Mouse (Mus musculus): ENCODE data around the gene Pik3c2a.

- TF ChIP-seq ZNF384 (IDR thresholded peaks at IDR 0.05; ENCODE audit: low read depth, low read length) (no peak), CTCF (IDR thresholded peaks at IDR 0.05 in 2 of 3, conservative IDR thresholded peaks at IDR 0.05 in 1 of 3; ENCODE audit: control insufficient read depth in 1 of 3, insufficient read depth in 1 of 3, low read depth in 2 of 3, low read length in 3 of 3, poor library complexity in 1 of 3, severe bottlenecking in 1 of 3) (no peak), MAX (IDR thresholded peaks at IDR 0.05; ENCODE audit: low read length) (no peak), POLR2A (IDR thresholded peaks at IDR 0.05; ENCODE audit: control insufficient read depth in 1 of 2, insufficient read depth in 1 of 2, low read depth in 1 of 2, low read length in 2 of 2, poor library complexity in 1 of 2) (no peak), ELF1 (IDR thresholded peaks at IDR 0.05; ENCODE audit: low read depth, low read length) (no peak), RCOR1 (IDR thresholded peaks at IDR 0.05; ENCODE audit: low read depth, low read length) (no peak), NRF1 (IDR thresholded peaks at IDR 0.05; ENCODE audit: insufficient read depth, low read depth, low read length, poor library complexity, severe bottlenecking) (no peak), ZKSCAN1 (IDR thresholded peaks at IDR 0.05; ENCODE audit: low read depth, low read length) (no peak), MYC (IDR thresholded peaks at IDR 0.05; ENCODE audit: low read depth, low read length) (no peak), EP300 (IDR thresholded peaks at IDR 0.05; ENCODE audit: low read depth in 1 of 2, low read length in 2 of 2) (no peak), HCFC1 (IDR thresholded peaks at IDR 0.05; ENCODE audit: low read depth, low read length) (no peak)
Measured at GRCm38 (mm10) chr7:116456964-116457363, 13.7 kb upstream of the Pik3c2a start.
